Mouse (Mus musculus) megakaryocyte progenitor cell, adult 5-6 weeks (primary cell): ENCODE results near the gene Htt. TPM values are rescaled to one million over a fixed set of nuclear protein-coding genes. Genes with fewer than 3 reads are reported as not detected.
"Not testable (repeated sequence)": the region's sequence is repeated elsewhere in the genome, so short reads cannot be mapped to it uniquely, and the experiment has no call there.

ENCODE experiments used
- ATAC-seq: replicated peaks from 2 replicates; pipeline ENCODE4 v1.8.0; 2016; ENCODE audit warnings: mild to moderate bottlenecking, moderate TSS enrichment, inconsistent platforms; ENCODE audit not compliant: poor library complexity
- total RNA-seq, 2 experiments: library from RNA; stranded (forward) in 1 of 2; stranded (reverse) in 1 of 2; fragments of 157-497, 149-512 nt in 1 of 2; fragments of 200-1000 nt in 1 of 2; gene quantifications; 2 replicates each; pipeline versions ENCODE4 v1.2.3 to v1.2.4; 2015 to 2017

Gene Htt
- total RNA-seq (2015) (19.0 and 27.3 TPM in 2 replicates), total RNA-seq (2017) (19.6 and 24.4 TPM in 2 replicates)

- peak; percentile 95 for ATAC-seq
Observed at GRCm38 (mm10) chr5:34761509-34761908, at the start of gene Htt. Gene Htt (plus strand): TSS chr5:34761740.

- not testable (repeated sequence) for ATAC-seq
Observed at GRCm38 (mm10) chr5:34714371-34714770, 47.2 kb upstream of the Htt start.

- ATAC-seq = no peak
Observed at GRCm38 (mm10) chr5:34714816-34715215, 46.7 kb upstream of the Htt start.

- ATAC-seq = no peak
Observed at GRCm38 (mm10) chr5:34729141-34729540, 32.4 kb upstream of the Htt start.

GRCm38 (mm10) chr5:34730255-34730654 lies 31.3 kb upstream of the Htt start:
- peak; percentile 50 for ATAC-seq

- peak; percentile 64 for ATAC-seq
Observed at GRCm38 (mm10) chr5:34751477-34751876, 10.1 kb upstream of the Htt start.

- ATAC-seq = no peak
Observed at GRCm38 (mm10) chr5:34758762-34759161, 2.8 kb upstream of the Htt start.

GRCm38 (mm10) chr5:34760850-34761508 lies 561 bp upstream of the Htt start:
- ATAC-seq = no peak

GRCm38 (mm10) chr5:34761934-34762611 lies 533 bp downstream of the Htt start:
- peak; percentile 49 for ATAC-seq

GRCm38 (mm10) chr5:34771818-34772217 lies 10.3 kb downstream of the Htt start:
- ATAC-seq = 0 out of 2 replicates have a peak, but pooled peaks have one; percentile 9

- no peak for ATAC-seq
Observed at GRCm38 (mm10) chr5:34772696-34773245, 11.2 kb downstream of the Htt start.

- peak; percentile 54; the same call in 1 of the 2 replicates for ATAC-seq
Observed at GRCm38 (mm10) chr5:34773392-34773791, 11.9 kb downstream of the Htt start.

- ATAC-seq = no peak
Observed at GRCm38 (mm10) chr5:34785027-34785426, 23.5 kb downstream of the Htt start.

- ATAC-seq = no peak
Observed at GRCm38 (mm10) chr5:34791141-34791540, 29.6 kb downstream of the Htt start.

GRCm38 (mm10) chr5:34800292-34800953 lies 38.9 kb downstream of the Htt start:
- 0 out of 2 replicates have a peak, but pooled peaks have one; percentile 17 for ATAC-seq

GRCm38 (mm10) chr5:34806038-34806437 lies 44.5 kb downstream of the Htt start:
- no peak for ATAC-seq

- ATAC-seq = no peak
Observed at GRCm38 (mm10) chr5:34822431-34823149, 61.0 kb downstream of the Htt start.

- ATAC-seq = no peak
Observed at GRCm38 (mm10) chr5:34854079-34854478, 92.5 kb downstream of the Htt start.

GRCm38 (mm10) chr5:34865367-34865766 lies 103.8 kb downstream of the Htt start:
- ATAC-seq = peak; percentile 75

GRCm38 (mm10) chr5:34880307-34880706 lies 118.8 kb downstream of the Htt start:
- 0 out of 2 replicates have a peak, but pooled peaks have one; percentile 2 for ATAC-seq

GRCm38 (mm10) chr5:34881023-34881422 lies 119.5 kb downstream of the Htt start:
- ATAC-seq = peak; percentile 95
